Mouse (Mus musculus) 3134 (cell line): ENCODE data around the gene Rora.

Source experiments
- DNase-seq: peaks from one replicate; pipeline ENCODE4 v3.0.0-alpha.2; 2011; ENCODE audit warnings: low spot score; ENCODE audit not compliant: insufficient read length; ENCODE audit errors: extremely low read depth

The Rora gene

GRCm38 (mm10) chr9:69371046-69371724 is 717.6 kb downstream of the Rora start:
- DNase-seq, result no peak

- DNase-seq, result no peak
Measured at GRCm38 (mm10) chr9:69372871-69373270, 719.3 kb downstream of the Rora start.

- no peak for DNase-seq
Measured at GRCm38 (mm10) chr9:69376982-69377653, 723.5 kb downstream of the Rora start.

GRCm38 (mm10) chr9:69377654-69378045 is 724.1 kb downstream of the Rora start:
- no peak for DNase-seq

- DNase-seq, result no peak
Measured at GRCm38 (mm10) chr9:69380546-69380945, 727.0 kb downstream of the Rora start.

- no peak for DNase-seq
Measured at GRCm38 (mm10) chr9:69381741-69382140, 728.2 kb downstream of the Rora start.

- DNase-seq, result no peak
Measured at GRCm38 (mm10) chr9:69384475-69384874, 730.9 kb downstream of the Rora start.

- DNase-seq, result no peak
Measured at GRCm38 (mm10) chr9:69384905-69385304, 731.3 kb downstream of the Rora start.

- DNase-seq, result no peak
Measured at GRCm38 (mm10) chr9:69387296-69387695, 733.7 kb downstream of the Rora start.

GRCm38 (mm10) chr9:69390631-69391030 is 737.0 kb downstream of the Rora start:
- DNase-seq, result no peak

GRCm38 (mm10) chr9:69394234-69394633 is 740.6 kb downstream of the Rora start:
- DNase-seq, result no peak

GRCm38 (mm10) chr9:69397432-69397759 is 743.8 kb downstream of the Rora start:
- no peak for DNase-seq

GRCm38 (mm10) chr9:69397760-69398452 is 744.3 kb downstream of the Rora start, which contains the start of gene Ice2:
Ice2 (plus strand) TSS chr9:69397906.
- peak; percentile 90 for DNase-seq

GRCm38 (mm10) chr9:69398453-69398850 is 744.9 kb downstream of the Rora start:
- DNase-seq, result no peak

GRCm38 (mm10) chr9:69404671-69405070 is 751.1 kb downstream of the Rora start:
- no peak for DNase-seq

- DNase-seq, result no peak
Measured at GRCm38 (mm10) chr9:69419476-69419875, 765.9 kb downstream of the Rora start.

- no peak for DNase-seq
Measured at GRCm38 (mm10) chr9:69430531-69430930, 776.9 kb downstream of the Rora start.

- peak; percentile 78 for DNase-seq
Measured at GRCm38 (mm10) chr9:69431863-69432555, 778.4 kb downstream of the Rora start.

- no peak for DNase-seq
Measured at GRCm38 (mm10) chr9:69435194-69435593, 781.6 kb downstream of the Rora start.

GRCm38 (mm10) chr9:69435662-69436061 is 782.1 kb downstream of the Rora start:
- no peak for DNase-seq
